Mouse (Mus musculus): ENCODE results near the gene Polr1d.

Gene Polr1d

GRCm38 (mm10) chr5:147076799-147077165 is at the start of gene Polr1d:
TSS of gene Polr1d (plus strand) at chr5:147077050.
- no peak for DNase-seq

DNA sequence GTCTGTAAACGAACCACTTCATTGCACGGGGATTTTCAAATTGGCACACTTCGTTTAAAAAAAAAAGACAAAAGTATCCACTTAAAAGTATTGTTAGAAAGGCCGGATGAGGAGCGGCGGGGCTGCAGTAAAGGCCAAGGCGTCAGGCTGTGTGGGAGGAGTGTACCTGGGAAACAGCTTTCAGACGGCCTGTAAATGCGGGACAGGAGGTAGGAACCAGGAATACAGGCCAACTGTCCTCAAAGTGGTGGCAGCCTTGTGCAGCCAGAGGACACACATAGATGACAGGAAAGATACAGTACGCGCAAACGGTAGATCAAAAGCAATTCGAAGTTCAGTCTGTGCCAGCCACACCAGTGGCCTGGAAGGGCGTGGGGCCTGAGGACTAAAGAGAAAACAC is 45.6 kb upstream of the Polr1d start:
- no peak for DNase-seq

DNA sequence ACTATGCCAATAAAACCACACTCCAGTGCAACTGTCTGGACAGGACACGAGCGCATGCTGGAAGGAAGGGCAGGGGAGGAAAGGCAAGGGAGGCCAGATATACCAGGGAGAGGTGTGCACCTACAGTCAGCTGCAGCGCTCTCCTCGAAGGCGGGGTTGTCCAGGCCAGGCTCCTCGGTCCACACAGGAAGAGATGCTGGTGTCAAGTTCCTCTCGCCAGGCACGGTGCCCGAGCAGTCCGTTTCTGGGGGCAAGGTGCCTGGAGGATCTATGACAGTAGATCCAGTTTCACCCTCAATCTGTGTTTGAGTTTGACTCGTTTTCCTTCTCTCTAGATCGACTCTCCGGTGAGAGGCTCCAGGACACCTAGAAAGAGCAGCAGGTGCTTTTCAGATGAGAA is 43.7 kb upstream of the Polr1d start:
- DNase-seq: no peak

GRCm38 (mm10) chr5:147034283-147034682 is 42.6 kb upstream of the Polr1d start:
- no peak for DNase-seq

DNA sequence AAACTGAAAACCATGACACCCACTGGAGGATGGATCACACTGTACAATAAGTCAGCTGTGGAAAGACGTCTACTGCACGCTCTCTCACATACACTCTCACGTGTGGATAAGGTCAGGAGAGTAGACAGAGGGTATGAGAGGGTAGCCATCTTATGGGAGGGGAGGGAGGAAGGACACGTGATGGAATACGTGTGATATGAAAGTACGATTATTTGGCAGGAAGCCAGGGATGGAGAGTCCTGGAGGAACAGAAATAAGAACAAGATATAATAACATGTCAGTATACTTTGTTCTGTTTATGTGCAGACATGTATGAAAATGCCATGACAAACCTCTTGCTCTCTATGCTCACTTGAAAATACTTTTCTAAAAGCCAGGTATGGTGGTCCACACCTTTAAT is 41.5 kb upstream of the Polr1d start:
- DNase-seq: no peak

- no peak for DNase-seq
These were observed 40.8 kb upstream of the Polr1d start for GRCm38 (mm10) chr5:147036028-147036427.

- no peak for DNase-seq
These were observed 40.2 kb upstream of the Polr1d start for GRCm38 (mm10) chr5:147036661-147037060.

DNA sequence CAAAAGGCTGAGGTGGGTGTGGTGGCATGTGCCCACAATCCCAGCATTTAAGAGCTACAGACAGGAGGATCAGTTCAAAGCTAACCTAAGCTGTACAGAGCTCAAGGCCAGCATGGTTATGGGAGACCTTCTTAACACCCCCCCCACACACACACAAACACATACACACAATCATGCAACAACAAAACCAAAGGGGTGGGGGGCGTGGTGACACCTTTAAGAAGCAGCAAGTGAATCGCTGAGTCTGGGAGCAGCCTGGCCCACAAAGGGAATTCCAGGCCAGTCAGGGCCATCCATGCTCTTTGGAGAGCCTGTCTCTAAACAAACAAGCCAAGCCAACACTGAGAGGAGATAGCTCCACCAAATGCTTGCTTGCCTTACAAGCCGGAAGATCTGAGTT is 39.2 kb upstream of the Polr1d start:
- DNase-seq: no peak

DNA sequence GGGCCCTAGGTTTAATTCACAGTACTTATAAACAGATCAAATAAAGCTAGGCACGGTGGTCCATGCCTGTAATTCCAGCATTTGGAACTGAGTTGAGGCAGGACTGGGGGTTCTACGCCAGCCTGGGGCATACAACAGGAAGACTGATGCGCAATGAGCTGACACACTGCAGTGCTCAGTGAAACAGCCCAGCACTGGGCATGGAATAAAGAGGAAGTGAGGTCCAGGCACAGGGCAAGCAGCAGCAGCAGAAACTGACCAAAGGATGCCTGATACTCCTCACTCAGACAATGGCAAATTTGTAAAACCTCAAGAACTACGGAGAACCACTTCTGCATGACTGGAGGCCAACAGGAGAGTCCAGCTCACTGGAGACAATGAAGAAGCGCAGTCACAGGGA is 37.5 kb upstream of the Polr1d start:
- DNase-seq: no peak

DNA sequence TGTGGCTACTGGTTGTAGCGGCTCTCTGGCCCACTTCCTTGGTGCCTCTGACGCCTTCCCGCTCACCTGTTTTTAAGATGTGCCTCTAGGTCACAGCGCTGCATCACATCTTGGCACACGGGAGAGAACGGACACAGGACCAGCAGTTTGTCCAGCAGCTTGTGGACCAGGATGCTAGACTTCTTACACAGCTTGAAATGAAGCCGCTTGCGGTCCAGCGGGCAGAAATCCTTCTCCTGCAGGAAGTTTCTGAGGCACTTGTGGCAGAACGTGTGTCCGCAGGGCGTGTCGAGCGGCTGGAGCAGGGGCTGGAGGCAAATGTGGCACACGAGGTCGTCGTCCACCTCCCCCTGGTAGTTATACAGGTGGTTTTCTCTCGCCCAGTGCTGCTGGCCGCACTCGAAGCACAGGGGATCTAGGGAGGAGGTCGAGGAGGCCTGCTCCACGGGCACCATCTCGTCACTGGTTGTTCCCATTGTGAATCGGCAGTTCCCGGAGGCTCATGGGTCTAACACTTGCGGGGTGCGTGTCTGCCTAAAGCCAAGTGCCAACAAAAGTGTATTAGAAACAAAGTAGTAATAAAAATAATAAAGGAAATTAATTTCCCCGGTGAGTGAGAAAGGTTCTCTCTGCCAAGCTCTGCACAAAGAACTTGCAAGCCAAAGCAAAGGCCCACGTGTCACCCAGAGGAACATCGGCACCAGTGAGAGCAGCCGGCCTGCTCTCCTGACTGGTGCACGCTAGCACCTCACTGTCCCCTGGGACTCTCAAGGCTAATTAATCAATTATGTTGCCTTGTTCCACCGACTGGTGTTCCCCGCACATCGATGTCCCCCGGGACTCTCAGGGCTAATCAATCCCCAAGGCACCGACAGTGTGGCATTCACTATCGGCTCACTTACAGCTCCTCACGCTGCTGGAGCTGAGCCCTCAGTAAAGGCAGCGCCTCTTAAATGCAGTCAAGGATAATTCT is 34.6 kb upstream of the Polr1d start:
- DNase-seq: no peak

DNA sequence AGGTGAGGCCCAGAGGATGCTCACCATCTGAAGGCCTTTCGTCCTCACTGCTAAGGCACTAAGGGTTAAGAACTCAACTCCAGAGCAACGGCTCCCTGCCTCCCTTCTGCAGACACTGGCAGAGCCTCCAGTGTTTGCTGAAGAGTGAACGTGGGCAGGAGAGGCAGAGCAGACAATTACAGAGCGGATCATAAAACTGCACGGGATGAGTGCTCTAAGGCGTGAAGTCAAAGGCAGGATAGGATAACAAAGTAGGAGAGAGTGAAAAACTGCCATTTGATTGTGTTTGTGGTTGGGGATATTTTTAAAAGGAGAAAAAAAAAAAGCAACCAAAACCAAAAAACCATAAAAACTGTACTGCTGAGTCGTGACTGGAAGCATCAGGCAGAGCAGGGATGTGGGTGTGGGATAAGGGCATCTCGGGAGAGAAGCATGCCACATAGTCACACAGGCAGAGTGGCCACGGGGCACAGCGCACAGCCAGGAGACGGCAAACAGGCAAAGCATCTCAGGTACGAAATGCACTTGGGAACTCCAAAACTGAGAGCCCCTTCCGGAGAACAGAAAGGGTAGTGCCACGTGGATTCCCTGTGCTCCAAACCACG is 33.5 kb upstream of the Polr1d start:
- no peak for DNase-seq

- DNase-seq: no peak
These were observed 31.5 kb upstream of the Polr1d start for GRCm38 (mm10) chr5:147045311-147045710.

- no peak for DNase-seq
These were observed 30.9 kb upstream of the Polr1d start for GRCm38 (mm10) chr5:147045929-147046328.

GRCm38 (mm10) chr5:147049544-147050209 is 27.2 kb upstream of the Polr1d start:
- no peak for DNase-seq

- DNase-seq: no peak
These were observed 25.9 kb upstream of the Polr1d start for GRCm38 (mm10) chr5:147050816-147051499.

GRCm38 (mm10) chr5:147051500-147052308 is 25.1 kb upstream of the Polr1d start:
- DNase-seq: no peak

GRCm38 (mm10) chr5:147052309-147052558 is 24.6 kb upstream of the Polr1d start:
- no peak for DNase-seq

GRCm38 (mm10) chr5:147053071-147053470 is 23.8 kb upstream of the Polr1d start:
- DNase-seq: no peak

GRCm38 (mm10) chr5:147053481-147053880 is 23.4 kb upstream of the Polr1d start:
- no peak for DNase-seq

DNA sequence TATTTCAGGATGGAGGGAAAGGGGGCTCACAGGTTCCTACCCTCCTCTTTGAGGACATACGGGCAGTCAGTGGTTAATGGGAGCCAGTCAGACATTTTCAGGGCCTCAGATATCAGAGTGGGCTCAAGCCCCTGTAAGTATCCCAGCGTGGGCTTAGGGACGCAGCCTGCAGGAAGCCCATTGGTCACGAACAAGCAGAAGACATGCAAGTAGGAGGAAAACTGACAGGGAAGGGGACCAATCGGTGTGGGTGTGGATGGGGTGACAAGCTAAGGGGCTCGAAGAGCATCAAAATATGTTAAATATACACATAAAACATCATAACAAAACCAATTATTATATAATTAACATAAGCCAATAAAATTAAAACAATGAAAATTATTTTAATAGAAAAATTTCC is 22.5 kb upstream of the Polr1d start:
- DNase-seq: no peak

GRCm38 (mm10) chr5:147054747-147055270 is 22.0 kb upstream of the Polr1d start:
- no peak for DNase-seq

DNA sequence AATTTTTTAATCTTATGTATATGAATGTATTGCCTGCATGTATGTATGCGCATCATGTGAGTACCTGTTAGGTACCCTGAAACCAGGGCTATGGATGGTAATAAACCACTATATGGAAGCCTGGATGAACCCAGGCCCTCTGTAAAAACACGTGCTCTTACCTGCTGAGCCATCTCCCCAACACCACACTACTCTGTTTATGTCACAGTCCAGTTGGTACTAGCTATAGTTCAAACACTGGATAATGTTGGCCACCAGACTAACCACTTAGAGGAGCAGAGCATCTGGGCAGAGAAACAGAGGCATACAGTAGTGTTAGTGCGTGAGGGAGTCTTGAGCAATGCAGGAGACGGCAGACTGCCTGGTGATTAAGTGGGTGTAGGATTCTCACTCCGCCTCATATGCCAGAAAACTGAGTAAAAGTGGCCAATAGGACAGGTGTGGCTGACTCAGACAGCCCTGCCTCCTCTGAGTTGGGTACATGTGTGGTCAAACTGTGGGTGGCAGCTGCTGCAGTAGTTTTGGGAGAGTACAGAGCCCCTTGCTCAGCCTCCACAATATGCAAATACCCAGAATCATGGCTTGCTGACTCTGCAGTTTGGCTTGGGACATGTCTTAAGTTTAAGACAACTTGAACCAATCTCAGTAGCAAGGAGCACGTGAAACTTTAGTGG is 21.1 kb upstream of the Polr1d start:
- no peak for DNase-seq

All from liver (tissue).